Mouse (Mus musculus): ENCODE results near the gene Hist1h1d.

The Hist1h1d gene

DNA sequence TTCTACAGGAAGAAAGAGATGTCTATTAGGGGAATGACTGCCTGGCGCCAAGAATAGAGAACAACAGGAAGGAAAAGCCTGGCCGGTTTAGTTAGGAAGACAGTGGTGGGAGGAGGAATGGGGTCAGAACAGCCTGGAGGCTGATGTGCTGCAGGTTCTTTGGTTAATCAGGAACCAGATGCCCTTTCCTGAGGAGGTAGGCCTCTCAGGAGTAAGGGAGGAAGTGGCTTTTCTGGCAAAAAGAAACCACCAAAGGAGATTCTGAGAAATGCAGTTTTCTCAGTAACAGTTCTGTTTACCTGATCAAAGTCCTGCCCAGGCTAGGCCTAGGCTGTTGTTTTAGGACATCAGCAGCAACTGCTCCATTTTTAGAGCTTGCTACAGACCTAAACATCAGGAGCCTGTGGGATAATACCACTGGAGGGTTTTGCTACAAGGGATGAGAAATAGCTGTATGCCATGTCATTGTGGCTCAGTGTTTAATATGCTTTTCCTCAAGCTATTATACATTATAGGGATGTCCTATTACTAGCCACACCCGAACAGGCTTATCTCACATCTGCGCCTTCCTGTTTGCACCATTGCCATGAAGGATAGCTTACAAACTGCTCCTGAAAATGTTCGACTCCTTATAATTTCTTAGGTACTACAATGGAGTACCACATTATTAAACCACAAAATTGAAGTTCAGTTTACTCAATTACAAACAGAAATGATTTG, 40.1 kb downstream of the Hist1h1d start:
- DNase-seq, result no peak

DNA sequence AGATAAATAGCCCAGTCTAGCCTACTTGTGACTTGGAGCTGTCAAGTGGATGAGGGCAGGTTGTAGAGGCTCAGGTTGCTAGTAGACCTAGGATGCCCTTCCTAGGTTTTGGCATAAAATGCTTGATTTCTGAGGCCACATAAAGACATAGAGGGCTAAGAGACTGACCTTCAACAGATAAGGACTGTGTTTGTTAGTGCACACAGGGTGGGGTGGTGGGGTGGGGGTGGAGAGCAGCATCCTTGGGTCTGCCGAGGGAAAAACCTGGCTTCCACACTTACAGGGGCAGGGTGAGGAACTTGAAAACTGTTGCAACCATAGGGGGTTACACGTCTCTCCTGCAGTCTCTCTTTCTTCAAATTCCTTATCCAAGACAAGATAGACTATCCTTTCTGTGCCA, 42.1 kb downstream of the Hist1h1d start:
- DNase-seq, result no peak

DNA sequence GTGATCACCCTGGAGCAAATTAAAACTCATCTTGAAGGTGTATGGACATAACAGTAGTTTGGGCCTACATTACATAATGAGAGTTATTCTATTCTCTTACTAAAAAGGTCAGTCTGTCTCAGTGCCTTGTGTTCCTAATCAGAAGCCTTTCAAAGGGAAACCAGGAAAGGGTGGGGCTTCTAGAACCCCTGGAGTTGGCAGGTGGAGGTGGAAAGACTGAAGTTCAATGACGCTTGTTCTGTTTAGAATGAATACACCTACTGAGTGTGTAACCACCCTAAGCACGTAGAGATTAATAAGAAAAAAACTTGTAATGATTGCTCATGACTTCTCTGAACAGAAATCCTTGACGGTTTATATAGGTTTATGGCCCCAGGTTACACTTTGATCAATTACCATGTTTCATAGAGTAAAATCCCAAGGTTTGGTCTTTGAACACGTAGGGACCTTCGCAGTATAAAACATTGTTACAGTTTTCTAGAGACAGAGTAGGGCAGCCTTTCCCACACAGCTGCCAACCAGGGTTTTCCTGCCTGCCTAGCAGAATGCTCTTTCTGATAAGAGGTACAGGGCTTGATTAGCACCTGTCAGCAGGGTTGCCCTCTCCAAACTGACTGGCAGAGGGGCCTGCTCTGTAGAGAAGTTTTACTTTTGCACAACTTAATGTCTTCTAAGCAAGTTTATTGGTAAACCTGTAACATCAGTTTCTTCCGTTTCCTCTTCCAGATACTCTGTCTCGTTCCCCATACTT, 42.7 kb downstream of the Hist1h1d start:
- no peak for DNase-seq

- DNase-seq, result peak; percentile 55
Measured at GRCm38 (mm10) chr13:23597957-23598356, 44.9 kb downstream of the Hist1h1d start.

DNA sequence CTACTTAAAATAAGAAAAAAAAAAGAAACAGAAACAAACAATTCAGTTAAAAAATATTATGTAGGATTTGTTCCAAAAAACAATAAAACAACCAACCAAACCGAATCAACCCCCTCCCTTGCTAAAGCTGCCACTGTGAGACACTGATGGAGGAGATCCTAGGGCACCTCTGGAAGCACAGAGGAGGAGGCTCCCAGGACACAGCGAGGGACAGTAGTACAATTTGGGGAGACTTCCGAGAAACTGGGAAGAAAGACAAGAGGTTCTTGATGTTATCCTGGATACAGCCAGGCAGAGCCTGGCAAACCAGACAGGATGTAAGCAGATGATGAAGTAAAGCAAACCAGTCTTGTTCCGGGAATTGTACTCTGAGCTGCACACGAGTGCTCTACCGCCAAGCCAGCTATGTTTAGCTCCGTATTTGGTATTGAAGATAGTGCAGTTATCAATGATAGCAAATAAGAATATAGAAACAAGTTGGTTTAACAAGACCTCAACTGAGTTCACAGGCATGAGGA, 50.2 kb downstream of the Hist1h1d start:
- DNase-seq, result no peak

- DNase-seq, result no peak
Measured at GRCm38 (mm10) chr13:23604452-23604851, 51.4 kb downstream of the Hist1h1d start.

GRCm38 (mm10) chr13:23605052-23605451, 52.0 kb downstream of the Hist1h1d start:
- no peak for DNase-seq

- no peak for DNase-seq
Measured at GRCm38 (mm10) chr13:23609209-23609608, 56.1 kb downstream of the Hist1h1d start.

DNA sequence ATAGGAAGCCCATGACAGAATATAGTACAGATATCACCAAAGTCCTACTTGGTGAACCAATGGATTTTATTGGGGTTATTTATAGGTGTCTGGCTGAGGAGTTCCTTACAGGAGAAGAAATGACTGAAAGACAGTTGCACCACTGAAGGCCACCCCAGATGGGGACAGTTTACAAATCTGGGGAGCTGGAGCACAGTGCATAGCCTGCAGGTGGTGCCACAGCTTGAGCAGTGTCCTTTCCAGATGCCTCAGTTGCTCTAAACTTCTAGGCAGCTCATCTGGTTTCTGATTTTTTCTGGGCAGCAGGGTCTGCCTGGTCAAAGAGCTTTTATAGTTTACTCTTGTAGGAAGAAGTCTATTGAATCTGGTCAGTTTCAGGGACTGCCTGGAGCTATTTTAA, 56.8 kb downstream of the Hist1h1d start:
- DNase-seq, result no peak
